Comparison of ENCODE assay signal across 14 mouse cellular contexts in genomic region chr1:163356167-163356566, GRCm38 (mm10).
"Had no signal": no experiment of that assay in that cellular context is flagged by ENCODE, and none has a peak within 500 bp of the region (broad histone marks: within the 10 kb centered on the region; RNA-seq: fewer than 3 reads in every experiment).

No protein-coding gene starts in this region.

- DNase-seq: kidney, adult 11 months; kidney, adult 9 months; kidney, postnatal 10 days; kidney, postnatal 4 days; lung, postnatal 10 days; lung, postnatal 4 days; right cerebral cortex, adult 18-20 months; right cerebral cortex, postnatal 25 days; thymus, postnatal 4 days had no signal

- H3K36me3 ChIP-seq: liver, embryonic 15.5 days; midbrain, embryonic 10.5 days; neural tube, embryonic 15.5 days had no signal

- H3K9me3 ChIP-seq: liver, embryonic 15.5 days; midbrain, embryonic 10.5 days; neural tube, embryonic 15.5 days had no signal

- H3K4me1 ChIP-seq: liver, embryonic 15.5 days; midbrain, embryonic 10.5 days had no signal

- H3K27me3 ChIP-seq: liver, embryonic 15.5 days; neural tube, embryonic 15.5 days had no signal

- H3K9ac ChIP-seq: liver, embryonic 15.5 days; lung, embryonic 14.5 days; neural tube, embryonic 15.5 days had no signal

- ATAC-seq: midbrain, embryonic 16.5 days had no signal

- H3K4me3 ChIP-seq: liver, embryonic 15.5 days; midbrain, embryonic 10.5 days; neural tube, embryonic 15.5 days had no signal

- H3K4me2 ChIP-seq: liver, embryonic 15.5 days; lung, embryonic 14.5 days; neural tube, embryonic 15.5 days had no signal

- H3K27ac ChIP-seq: liver, embryonic 15.5 days; midbrain, embryonic 10.5 days; neural tube, embryonic 15.5 days had no signal
